Mouse (Mus musculus): ENCODE results near the gene Brca2.

The Brca2 gene

DNA sequence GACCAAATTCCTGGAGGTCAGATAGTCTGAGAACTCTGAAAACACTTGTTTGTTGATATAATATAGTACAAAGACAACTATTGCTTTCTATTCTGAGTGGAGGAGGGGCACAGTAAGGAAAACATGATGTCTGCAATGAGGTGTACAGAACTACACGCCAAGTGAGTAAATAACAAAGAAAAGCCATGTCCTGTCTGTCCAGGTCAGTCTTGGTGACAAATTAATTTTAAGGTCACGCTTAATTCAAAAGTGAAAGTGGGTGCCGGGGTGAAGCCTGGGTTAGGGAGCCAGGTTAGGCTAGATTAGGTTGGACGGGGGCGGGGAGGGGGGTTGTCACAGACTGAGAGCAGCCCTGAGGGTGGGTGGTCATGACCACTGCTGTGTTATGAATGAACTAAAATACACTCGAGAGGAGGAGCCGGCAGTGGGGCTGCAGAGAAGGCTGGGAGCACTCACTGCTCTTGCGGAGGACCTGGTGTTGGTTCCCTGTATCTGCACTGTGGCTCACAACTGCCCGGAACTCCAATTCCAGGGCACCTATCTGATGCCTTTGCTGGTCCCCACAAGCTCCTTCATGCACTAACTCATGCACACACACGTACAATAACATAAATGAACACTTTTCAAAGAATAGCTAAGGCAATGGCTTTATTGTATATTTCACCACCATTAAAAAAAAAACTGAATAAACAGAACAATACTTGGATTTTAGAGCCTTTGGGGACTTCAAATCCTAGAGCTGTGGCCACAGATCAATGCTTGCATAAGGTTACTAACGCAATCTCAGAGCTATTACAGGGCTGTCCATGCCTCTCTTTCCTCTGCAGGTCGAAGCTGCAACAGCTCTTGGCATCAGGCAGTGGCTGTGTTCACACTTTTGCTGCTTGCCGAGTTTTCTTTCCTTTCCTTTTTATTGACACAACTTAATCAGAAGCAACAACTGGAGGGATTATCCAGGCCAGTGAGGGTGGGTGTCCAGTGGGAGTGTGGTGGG lies 77.2 kb downstream of the Brca2 start:
- DNase-seq = peak; percentile 19

DNA sequence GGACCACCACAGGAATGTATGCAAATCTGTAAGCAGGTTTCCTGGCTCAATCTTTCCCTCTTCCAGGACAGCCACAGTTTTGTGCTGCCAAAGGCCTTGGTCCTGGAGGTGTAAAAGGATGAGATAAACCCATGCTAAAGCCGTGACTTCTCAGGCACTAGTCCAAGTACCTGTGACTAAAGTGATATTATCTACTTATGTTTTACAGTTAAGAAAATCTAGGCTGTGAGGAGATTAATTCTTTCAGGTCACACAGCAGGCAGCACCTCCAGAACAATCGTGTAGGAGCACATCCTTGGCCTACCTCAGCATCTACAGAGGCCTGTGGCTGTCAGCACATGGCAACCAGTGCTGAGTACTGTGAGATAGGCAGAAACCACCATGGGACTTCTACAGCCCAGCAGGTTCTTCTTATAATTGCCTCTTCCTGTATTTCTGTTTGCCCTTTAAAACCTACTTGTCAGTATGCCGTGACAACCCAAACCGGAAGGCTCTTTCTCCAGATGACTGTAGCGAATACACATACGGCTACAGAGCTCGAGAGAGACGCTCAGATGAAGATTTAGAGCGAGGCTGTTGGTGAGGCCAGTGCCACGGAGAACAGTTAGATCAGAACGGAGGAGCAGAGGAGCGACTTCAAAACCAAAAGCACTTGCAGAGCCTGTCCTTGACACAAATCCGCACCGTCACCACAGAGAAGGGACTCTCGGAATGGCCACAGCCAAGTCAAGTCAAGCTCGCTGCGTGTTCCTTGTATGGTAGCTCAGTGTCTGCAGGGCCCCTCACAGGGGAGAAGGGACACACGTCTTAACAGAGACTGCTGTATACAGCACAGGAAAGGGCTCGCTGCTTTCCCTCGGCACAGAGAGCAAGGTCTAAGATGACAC lies 78.4 kb downstream of the Brca2 start:
- peak; percentile 63 for DNase-seq

GRCm38 (mm10) chr5:150601441-150602230 lies 79.2 kb downstream of the Brca2 start:
- no peak for DNase-seq

DNA sequence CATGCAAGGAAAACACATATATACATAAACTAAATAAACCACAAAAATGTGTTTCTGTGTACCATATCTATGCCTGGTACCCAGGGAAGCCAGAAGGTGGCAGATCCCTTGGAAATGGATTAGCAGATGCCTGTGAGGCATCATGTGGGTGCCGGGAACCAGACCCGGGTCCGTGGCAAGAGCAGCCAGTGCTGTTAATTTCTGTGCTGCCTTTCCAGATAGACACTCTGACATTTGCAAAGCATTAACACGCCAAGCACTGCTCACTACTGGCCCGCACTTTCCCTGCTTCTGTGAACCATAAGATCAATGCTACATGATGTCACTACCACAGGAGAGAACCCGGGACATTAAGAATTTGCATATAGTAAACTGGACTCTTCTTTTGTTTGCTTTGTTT lies 83.7 kb downstream of the Brca2 start:
- no peak for DNase-seq

DNA sequence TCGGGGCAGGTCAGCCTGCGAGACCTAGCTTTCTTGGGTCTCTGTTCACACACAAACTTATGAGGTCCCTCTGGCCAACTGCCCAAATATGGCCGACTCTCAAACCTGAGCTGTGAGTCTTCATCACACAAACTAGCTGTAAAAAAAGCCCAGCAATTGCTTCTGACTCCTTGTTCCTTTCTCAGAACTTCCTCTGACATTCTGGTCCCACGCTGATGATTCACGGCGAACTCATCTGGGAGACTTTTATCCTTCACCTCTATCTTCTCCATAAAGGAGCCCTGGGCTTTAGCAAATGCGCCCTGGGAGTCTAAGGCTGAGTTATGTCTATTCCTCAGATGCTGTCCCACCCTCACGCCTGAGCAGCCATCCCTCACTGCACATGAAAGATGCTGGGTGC lies 85.2 kb downstream of the Brca2 start:
- DNase-seq = no peak

DNA sequence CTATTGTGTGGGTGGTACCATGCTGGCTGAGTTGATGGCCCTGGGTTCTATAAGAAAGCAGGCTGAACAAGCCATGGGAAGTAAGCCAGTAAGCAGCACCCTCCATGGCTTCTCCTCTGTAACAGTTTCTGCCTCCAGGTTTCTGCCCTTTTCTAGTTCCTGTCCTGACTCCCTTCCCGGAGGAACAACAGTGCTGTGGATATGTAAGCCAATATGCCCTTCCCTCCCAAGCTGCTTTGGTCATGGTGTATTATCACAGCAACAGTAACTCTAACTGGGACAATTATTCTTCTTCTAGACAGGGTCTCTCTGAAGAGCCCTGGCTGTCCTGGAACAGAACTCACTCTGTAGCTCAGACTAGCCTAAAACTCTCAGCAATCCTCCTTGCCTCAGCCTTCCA lies 88.7 kb downstream of the Brca2 start:
- DNase-seq = no peak

DNA sequence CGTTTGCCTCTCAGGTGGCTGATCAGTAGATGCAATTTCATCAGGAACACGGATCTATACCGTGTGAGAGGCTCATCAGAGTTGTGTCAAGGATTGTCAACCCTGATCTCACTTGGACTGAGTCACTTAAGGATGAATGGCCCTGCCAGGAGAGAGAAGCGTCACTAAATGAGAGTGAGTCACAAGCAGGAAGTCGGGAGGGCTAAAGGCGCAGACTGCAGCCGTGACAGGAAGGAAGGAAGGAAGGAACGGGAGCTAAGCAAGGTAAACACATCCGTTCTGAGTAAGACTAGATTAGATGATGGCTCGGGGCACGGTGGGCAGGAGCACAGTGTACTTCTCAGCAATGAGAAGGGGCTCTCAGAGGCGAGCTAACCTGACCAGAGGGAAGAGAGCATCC lies 89.3 kb downstream of the Brca2 start:
- peak; percentile 75 for DNase-seq

GRCm38 (mm10) chr5:150614054-150614453 lies 91.6 kb downstream of the Brca2 start:
- no peak for DNase-seq

DNA sequence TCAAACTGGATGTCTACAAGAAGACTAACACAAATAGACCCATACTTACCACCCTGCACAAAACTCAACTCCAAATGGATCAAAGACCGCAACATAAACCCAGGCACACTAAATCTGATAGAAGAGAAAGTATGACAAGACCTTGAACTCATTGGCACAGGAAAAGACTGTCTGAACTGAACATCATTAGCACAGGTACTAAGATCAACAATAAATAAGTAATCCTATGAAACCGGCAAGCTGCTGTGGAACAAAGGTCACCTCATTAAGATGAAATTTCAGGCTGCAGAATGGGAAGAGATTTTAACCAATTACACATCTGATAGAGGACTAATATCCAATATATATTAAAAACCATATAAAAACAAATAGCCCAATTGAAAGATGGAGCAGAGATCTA lies 93.8 kb downstream of the Brca2 start:
- DNase-seq = no peak

DNA sequence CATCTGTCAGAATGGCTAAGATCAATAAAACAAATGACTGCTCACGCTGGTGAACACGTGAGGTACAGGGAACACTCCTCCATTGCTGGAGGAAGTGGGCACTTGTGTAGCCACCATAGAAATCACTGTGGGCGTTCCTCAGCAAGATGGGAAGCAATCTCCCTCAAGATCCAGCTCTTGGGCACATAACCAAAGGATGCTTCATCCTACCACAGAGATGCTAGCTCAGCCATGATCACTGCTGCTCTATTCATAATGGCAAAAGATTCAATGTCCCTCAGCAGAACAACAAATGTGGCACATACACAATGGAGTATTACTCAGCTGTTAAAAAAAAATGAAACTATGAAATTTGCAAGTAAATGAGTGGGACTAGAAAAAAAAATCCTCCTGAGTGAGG lies 94.3 kb downstream of the Brca2 start:
- DNase-seq = no peak

GRCm38 (mm10) chr5:150618599-150619355 lies 96.3 kb downstream of the Brca2 start:
- DNase-seq = no peak
